Mouse (Mus musculus) kidney, adult 18-20 months (tissue): ENCODE measurements around the gene Snx8.

Experiments
- DNase-seq: peaks from one replicate; pipeline ENCODE4 v3.0.0; 2021

The Snx8 gene

DNA sequence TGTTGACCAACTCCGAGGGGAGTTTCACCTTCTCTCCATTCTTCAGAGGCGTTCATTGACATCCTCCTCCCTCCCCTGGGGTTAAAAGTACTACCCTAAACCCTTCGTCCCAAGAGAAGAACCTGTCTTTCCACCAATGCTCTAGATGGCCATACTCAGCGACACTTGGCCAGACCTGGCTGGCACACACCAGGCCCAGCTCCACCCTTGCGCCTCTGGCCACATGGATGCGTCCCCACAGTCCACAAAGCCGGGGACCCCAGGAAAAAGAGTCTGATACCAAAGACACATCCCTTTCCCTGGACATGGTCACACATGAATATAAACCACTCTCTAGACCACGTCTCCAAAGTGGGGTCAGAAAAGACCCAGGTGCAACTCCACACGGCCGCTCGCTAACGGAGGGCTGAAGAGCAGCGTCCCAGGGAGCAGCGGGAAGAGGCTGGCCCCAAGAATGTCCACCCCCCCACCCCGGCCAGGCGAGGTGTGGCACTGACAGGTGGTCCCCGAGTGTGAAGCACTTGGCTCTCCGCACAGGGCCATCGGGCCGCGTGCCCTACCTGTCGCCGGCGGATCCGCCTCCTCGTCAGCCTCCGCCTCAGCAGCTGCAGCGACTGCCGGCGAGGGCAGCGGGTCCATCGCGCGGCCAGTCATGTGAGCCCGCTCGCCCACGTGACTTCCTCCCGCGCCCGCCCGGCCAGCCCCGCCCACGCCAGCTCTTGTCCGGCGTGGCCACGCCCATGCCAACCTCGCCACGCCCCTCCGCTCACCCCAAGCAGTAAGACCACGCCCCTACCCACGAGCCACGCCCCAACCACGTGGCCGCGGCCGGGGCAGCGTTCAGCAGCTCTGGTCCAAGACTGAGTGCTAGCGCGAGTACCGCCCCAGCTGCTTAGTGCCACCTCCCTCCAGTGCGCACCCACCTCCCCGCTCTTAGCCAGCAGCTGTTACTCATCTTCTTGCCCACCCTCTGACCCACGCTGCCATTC lies at the start of gene Snx8:
Gene Snx8, minus strand, starts transcription at position 675 of the 989 bp plus-strand sequence.
- DNase-seq, result peak; percentile 99

DNA sequence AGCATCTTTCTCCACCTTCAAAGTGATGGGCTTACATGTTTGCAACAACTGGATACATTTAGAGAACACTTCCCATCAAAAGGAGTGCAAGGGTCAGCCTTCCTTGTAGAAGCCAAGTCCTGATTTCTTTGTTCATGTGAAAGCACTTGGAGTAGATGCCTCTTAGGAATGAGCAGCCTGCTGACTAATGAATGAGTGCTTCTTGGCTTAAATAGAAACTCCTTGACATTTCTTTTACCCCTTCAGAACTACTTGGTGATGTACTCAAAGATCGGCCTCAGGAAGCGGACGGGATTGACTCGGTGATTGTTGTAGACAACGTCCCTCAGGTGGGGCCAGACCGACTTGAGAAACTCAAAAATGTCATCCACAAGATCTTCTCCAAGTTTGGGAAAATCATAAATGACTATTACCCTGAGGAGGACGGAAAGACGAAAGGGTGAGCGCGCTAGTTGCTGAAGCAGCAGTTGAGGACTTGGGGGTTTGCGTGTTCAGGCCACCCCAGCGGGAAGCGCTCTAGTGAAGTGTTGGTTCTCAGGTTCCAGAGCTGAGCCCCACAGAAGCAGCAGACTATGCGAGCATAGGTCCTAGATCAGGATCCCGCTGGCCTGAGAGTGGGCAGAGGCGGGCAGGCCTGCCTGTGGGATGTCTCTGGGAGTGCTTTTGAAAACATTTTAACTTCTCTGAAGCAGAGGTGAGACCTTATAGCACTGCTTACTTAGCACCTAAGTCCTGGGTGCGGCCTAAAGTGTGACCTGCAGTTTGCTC lies 36.1 kb upstream of the Snx8 start:
- no peak for DNase-seq

DNA sequence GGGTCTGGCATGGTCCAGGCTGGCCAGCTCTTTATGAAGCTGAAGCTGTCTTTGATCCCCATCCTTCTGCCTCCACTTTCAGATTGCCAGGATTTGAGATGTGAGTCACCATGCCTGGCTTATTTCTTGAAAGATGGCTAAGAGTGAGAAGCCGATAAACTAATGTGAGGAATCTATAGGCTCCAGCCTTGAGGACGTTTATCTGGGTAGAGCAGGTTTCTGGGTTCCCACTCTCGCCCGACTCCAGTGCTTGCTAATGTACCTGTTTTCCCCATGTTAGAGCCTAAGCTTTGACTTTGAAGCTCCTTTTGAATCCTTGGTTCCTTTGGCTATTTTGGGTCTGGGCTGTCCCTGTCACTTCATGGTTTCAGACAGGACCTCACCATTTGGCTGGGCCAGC lies 31.6 kb upstream of the Snx8 start:
- DNase-seq, result no peak

DNA sequence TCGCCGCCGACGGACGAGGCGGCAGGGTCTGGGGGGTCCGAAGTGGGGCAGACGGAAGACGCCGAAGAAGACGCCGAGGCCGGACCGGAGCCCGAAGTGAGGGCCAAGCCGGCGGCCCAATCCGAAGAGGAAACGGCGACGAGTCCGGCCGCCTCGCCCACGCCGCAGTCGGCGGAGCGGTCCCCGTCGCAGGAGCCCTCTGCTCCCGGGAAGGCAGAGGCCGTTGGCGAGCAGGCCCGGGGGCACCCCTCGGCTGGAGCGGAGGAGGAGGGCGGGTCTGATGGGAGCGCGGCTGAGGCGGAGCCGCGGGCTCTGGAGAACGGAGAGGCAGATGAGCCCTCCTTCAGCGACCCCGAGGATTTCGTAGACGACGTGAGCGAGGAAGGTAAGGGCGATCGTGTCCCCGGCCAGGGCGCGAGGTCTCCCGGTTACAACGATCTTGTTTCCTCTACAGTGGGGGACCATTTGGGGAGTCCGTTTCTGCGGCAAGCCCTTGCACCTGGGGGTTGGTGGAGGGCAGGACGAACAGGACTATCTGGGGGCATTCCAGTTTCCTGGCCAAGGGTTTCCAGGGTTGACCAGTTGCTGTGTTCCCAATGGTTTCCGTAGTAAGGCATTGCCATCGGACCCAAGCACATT lies 30.5 kb upstream of the Snx8 start:
- no peak for DNase-seq

DNA sequence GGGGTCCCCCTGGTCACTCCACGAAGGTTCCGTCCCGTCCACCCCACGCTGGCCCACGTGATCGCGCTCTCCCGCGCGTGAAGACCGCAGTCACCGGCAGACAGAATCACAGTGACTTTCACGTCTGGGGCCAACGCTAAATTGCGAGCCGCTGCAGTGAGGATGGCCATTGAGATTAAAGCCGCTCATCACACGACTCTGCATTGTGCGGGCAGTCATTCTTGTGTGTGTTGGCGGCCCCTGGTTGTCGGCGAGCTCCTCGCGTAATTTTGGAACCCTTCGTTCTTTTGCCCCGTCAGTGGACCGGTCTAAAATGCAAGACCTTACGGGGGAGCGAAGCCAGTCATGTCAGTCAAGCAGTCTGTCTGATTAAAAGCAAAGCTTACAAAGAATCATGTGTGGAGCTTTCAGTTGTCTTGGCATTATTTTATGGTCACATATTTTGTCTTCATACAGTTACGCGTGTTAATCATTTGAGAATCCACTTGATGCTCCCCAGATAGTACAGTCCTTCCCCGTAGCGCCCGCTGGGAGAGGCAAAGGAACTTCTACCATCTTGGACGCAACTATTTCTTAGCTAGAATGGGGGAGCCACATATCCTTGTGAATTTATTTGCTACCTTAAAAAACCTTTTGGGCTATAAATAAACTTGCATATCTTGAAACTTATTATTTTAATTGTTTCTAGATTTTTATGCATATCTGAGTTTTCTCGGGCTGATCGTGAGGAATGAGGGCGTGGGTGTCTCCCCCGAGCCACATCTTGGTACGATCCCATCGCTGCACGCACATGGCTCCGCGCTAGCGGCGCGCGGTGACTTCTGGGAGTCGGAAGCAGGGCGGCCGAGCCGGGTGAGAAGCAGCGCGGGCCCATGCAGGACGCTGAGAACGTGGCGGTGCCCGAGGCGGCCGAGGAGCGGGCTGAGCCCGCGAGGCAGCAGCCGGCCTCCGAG lies 29.7 kb upstream of the Snx8 start, which contains the start of gene Eif3b:
Gene Eif3b, plus strand, starts transcription at position 840 of the 953 bp plus-strand sequence.
- DNase-seq, result peak; percentile 93

DNA sequence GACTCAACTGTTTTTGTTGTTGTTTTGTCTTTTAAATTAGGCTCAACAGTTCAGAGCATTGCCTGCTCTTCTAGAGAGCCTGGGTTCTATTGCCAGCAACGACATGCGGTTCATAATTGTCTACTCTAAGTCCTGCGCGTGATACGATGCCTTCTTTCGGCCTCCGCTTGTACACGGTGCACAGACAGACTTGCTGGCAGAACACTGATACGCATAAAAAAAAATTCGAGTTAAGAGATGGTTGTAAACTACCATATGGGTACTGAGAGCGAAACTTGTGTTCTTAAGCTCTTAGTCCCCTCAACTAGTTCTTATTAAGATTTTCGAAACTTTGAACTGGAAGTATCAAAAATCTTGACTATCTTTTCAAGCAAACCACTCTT lies 29.0 kb upstream of the Snx8 start:
- no peak for DNase-seq

DNA sequence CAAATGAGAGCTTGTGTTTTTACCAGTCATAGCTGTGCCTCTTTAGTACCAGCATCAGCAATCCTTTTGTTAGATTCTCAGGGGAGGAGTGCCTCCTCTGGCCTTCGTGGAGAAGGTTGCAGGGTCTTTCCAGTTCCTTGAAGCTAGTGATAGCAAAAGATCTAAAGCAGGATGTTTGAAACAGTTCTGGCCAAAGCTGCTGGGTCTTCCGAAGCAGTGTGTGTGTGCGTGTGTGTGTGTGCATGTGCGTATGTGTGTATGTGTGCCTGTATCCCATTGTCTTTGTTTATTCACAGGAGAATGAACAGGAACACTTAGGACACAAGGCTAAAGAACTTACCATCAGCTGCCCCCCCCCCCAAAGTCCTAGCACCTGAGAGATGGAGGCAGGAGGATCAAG lies 25.6 kb upstream of the Snx8 start:
- no peak for DNase-seq

DNA sequence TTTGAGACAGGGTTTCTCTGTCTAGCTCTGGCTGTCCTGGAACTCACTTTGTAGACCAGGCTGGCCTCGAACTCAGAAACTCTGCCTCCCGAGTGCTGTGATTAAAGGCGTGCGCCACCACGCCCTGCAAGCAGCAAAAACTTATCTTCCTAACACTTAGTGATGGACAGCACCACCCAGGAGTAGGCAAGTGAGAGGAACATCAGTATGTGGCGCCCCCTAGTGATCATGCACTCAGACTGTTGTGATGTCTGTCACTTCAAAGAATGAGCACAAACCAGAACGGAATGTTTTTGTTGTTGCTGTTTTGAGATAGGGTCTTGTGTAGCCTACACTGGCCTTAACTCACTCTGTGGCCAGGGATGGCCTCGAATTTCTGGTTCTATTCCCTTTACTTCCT lies 22.3 kb upstream of the Snx8 start:
- peak; percentile 70 for DNase-seq

DNA sequence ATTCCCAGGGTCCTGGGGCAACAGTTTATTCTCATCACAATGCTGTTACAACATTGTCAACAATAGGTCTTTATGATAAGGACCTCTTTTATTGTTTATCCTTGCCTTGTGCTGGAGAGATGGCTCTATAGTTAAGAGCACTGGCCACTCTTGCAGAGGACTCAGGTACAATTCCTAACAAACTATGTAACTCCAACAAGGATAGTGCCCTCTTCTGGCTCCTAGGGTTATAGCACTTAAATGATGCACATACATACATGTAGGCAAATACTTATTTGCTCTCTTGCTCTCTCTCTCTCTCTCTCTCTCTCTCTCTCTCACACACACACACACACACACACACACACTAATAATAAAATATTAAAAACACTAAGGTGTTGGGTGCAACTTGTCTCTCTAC lies 19.7 kb upstream of the Snx8 start:
- no peak for DNase-seq

DNA sequence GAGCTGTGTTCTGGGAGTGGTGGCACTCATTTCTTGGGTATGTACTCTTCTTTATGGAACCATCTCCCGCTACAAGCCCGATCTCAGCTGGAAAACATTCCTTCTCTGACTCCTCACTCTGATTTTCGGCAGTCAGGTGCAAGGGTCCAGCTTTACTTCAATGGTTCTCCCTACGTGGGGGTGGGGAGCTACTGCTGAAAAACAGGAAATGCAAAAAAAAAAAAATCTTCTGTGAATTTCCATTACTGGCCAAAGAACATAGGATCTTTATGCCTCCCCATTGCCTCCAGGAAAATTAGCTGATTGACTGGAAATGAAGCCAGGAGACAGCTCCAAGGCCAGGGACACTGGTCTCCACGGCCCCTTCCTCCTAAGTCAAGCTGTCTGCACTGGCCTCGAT lies 17.6 kb upstream of the Snx8 start:
- DNase-seq, result no peak

DNA sequence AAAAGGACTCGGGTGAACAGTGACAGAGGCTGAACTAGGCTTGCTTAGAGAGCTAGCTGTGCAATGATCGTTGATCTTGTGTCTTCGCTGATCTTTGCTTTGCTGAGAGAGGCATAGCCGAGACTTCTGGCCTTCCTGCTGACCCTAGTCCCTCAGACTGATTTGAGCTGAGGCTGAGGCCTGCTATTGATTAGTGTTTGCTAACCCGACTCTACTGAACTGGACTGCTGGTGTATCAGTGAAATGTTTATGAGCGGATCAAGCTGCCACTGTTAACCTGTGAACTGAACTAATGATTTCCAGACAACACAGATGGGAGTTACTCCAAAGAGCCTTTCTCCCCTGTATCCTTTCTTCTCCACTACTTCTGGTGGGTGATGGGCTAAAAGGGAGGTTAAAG lies 16.1 kb upstream of the Snx8 start:
- no peak for DNase-seq

DNA sequence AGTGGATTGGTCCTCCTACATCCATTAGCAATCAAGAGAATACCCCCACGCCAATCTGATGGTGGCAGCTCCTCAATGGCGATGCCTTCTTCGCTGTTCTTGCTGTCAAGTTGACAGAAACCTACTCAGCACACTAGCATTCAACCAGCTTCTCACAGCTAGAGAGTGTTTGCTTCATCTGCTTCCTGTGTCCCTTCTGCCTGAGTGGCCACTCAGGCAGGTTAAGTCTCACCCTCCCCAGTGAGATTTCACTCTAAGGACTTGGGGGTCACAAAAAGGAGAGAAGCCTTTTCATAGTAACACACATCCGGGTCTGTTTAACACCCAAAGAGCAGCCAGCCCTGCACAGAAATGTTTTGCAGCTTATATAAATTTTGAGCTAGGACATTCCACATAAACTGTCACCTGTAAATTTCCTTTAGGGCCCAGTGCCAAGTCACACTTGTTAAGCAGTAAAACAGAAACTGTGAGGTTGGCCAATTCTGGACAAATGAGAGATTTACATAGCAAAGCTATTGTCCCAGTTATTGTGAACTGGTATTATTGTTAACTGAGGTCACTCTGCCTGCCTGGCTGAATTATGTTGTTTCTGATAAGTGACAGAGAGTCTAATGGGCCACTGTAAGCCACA lies 13.7 kb upstream of the Snx8 start:
- DNase-seq, result peak; percentile 25

DNA sequence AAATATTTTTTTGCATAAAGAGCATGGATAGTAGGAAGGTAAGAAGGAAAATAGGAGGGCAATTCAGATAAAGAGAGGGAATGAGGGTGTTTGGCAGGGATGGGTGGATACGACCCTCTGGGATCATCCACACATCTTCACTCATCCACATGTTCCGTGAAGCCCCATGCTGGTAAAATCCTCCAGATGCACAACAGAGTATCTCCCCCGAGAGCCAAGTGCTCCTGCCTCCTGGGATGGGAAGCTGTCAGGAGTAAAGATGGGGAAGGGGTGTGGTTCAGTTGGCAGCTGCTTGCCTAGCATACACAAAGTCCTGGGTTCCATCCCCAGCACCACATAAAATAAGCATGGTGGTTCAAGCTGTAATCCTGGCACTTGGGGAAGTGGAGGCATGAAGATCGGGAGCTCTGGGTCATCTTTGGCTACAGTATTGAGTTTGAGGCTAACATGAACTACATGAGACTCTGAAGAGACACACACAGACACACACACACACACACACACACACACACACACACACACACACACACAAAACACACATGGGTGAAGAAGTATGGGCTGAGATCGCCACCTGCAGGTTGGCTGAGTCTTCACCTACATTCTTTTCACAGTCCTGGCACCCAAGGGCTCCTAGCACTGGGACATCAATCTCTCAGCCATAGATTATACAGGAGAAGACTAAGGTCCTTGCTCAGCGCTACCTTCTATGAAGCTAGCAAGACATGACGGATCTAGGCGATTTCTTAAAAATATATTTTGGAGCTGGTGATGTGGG lies 7.3 kb upstream of the Snx8 start:
- DNase-seq, result peak; percentile 53

DNA sequence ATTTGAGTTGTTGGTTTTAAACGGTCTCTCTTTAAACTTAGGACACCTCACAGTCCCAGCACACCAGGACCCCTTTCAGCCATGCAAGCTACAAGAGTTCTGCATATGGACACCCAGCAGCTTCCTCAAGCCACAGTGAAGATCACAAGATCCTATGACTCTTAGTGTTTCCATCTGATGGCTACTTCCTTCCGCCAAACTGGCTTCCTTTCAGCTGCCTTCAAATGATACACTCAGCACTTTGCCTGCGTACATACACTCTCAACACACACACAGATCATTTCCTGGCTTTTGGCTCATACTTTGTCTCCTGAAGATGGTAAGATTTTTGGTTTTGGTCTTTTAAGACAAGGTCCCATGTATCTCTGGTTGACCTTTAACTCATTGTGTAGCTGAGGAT lies 3.6 kb upstream of the Snx8 start:
- no peak for DNase-seq

DNA sequence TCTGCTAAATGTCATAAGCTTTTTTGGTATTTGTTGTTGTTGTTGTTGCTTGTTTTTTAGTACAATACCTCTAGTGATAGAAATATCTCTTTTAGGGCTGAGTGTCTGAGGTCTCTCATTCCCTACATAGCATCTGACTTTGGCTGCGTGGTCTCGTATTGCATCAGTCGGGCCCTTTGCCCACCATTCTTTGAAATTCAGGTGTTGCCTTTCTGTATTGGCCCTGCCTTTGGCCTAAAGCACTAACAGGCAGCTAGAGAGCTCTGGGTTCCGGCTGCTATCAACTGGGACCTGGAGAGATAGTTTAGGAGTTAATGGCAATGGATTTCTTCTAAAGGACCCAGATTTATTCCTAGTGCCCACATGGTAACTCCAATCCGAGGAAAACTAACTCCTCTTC lies 2.9 kb upstream of the Snx8 start:
- no peak for DNase-seq

DNA sequence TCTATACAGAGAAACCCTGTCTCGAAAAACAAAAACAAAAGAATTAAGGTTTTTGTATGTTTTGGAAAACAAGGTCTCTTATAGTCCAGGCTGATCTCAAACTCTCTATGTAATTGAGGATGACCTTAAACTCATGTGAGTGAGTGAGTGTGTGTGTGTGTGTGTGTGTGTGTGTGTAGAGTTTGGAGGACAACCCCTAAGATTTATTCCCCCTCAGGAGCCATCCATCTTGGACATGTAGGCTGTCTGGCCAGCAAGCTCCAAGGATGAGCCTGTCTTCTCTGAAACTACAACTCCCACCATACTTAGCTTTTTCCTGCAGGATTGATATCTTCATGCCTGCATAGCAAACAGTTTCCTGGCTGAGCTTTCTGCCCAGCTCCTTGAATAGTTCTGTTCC lies 2.4 kb upstream of the Snx8 start:
- DNase-seq, result no peak

DNA sequence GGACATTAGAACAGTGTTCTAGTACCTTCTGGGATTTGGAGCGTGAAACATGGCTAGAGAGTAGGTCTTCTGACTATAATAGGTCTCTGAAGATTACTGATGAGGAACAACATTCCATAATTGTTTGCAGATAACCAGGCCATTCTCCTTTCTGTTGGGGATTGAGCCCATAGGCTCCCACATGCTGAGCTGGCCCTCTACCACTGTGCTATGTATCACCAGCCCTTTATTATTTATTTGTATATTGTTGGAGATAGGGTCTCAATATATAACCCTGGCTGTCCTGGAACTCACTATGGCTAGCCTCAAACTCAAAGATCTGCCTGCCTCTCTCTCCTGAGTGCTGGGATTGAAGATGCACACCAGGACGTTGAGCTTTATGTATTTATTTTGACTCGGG lies 585 bp upstream of the Snx8 start:
- no peak for DNase-seq

DNA sequence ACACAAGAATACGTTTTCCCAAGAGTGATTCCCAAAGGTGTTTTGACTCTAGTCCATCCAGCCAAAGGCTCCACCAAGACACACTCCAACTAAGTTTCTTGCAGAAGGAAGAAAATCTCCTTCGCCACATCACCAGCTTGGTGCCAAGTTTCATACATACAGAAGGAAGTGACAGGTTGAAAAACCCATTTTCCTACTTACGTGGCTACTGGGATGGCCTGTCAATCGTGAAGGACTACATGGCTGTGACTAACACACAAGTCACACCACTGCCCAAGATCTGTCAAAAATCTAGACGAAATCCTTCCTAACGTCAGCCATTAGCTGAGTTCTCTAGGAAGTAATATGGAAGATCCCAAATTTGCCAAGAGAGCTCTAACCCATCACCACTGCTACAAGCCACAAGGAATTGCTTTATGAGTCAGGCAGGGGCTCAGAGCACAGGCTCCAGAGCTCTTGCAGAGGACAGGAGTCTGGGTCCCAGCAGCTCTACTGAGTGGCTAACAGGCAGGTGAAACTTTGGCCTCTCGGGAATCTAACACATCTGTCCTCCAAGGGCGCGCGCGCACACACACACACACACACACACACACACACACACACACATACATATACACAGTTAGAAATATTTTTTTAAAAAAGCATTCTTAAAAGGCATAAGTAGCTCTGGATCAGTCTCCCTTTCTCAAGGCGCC lies 1.1 kb downstream of the Snx8 start:
- peak; percentile 29 for DNase-seq

DNA sequence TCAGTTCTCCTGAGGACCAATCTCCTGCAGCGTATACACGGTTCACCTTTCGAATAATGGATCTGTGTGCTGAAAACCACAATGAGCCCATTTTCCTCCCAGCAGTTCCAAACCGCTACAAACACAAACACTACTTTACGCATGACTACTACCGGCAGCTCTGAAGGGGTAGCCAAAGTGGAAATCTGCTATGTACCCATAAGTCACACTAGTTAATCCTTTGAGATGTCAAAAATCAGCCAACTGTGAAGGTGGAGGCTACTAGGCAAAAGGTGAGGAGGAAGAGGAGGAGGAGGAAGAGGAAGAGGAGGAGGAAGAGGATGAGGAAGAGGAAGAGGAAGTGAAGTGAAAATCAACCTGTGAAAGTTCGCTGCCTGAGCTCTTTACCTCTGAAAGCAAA lies 1.8 kb downstream of the Snx8 start:
- peak; percentile 35 for DNase-seq

DNA sequence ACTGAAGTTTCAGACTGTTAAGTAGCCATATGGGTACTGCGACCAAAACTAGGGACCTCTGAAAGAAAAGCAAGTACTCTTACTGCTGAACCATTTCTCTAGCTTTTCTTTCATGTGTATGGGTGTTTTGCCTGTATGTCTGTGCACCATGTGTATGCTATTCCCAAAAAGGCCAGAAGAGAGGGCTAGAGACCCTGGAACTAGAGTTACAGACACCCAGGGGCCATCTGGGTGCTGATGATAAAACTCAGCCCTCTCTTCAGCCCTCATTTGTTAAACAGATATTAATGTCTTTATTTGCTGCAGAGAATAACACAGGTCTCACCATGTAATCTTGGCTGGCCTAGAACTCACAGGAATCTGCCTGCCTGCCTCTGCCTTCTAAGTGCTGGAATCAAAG lies 4.6 kb downstream of the Snx8 start:
- DNase-seq, result no peak
